ENCODE assay signal across 16 mouse cellular contexts in genomic region chr3:81397212-81397611, GRCm38 (mm10).
"Had no signal": no experiment of that assay in that cellular context is flagged by ENCODE, and none has a peak within 500 bp of the region (broad histone marks: within the 10 kb centered on the region; RNA-seq: fewer than 3 reads in every experiment).

No protein-coding gene starts in this region.

- H3K4me2 ChIP-seq: neural tube, embryonic 13.5 days; neural tube, embryonic 15.5 days; stomach, embryonic 15.5 days had no signal

- H3K27ac ChIP-seq: neural tube, embryonic 13.5 days; neural tube, embryonic 15.5 days; stomach, embryonic 15.5 days; stomach, postnatal 0 days had no signal

- H3K4me1 ChIP-seq: neural tube, embryonic 13.5 days; neural tube, embryonic 15.5 days; stomach, embryonic 15.5 days had no signal

- H3K4me3 ChIP-seq: neural tube, embryonic 13.5 days; neural tube, embryonic 15.5 days; stomach, embryonic 15.5 days had no signal

- H3K9me3 ChIP-seq: neural tube, embryonic 13.5 days; neural tube, embryonic 15.5 days; stomach, embryonic 15.5 days had no signal

- H3K27me3 ChIP-seq: neural tube, embryonic 13.5 days; neural tube, embryonic 15.5 days; stomach, embryonic 15.5 days had no signal

- H3K9ac ChIP-seq: neural tube, embryonic 13.5 days; neural tube, embryonic 15.5 days; stomach, embryonic 15.5 days had no signal

- DNase-seq: retina, postnatal 1 day; right cerebral cortex, adult 18-20 months; right cerebral cortex, postnatal 14 days; right cerebral cortex, postnatal 25 days; right cerebral cortex, postnatal 4 days; spleen, adult 18-20 months; thymus, adult 18-20 months; thymus, adult 2 months; thymus, postnatal 14 days; thymus, postnatal 25 days; thymus, postnatal 36 days; thymus, postnatal 4 days had no signal

- H3K36me3 ChIP-seq: neural tube, embryonic 13.5 days; neural tube, embryonic 15.5 days; stomach, embryonic 15.5 days had no signal
